Mouse (Mus musculus) liver, adult 2 months (tissue): ENCODE data around the gene Iqcg.

Experiments used
- CTCF ChIP-seq: fragments of 200-500 bp; IDR thresholded peaks from 2 replicates; pipeline ENCODE4 v1.5.1; 2011; ENCODE audit warnings: low read depth, low read length, control low read depth
- POLR2A ChIP-seq: fragments of 200-500 bp; IDR thresholded peaks from 2 replicates; pipeline ENCODE4 v1.6.1; 2011; ENCODE audit warnings: low read length, control low read depth; ENCODE audit not compliant: insufficient read depth; ENCODE audit errors: extremely low read depth

DNA sequence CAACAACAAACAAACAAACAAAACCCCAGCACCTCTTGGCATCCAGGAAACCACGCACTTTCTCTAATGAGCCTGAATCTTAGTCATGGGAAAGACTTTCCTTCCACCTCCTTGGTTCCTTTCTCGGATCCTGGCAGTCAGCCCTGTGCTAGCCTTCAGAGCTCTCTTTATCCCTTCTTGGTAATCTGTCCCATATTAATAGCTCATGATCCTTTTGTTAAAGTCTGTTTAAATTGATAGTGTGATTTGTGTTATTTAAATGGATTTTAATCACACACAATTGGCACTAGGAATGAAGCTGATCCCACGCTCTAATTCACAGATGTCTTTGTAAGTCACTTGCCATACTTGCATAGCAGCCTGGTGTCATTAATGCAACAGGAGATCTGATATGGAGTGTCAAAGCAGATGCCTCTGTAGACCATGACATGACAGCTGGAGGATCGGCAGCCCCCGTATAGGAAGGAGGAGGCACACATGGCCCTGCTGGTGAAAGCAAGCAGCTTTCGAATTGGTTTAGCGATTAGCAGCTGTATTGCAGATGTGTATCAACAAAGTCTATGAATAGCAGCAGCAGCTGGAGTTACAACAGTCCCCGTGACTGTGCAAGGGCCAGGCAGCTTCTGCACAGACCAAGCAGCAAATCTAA lies 31.4 kb downstream of the Iqcg start:
- no peak for TF ChIP-seq CTCF
- TF ChIP-seq POLR2A: no peak
